Mouse (Mus musculus) myocyte (in vitro differentiated cells): Measurements from ENCODE around the gene Ndel1.

Experiments used
- E2F4 ChIP-seq: IDR thresholded peaks from one replicate; pipeline ENCODE4 v1.6.1; 2011; ENCODE audit warnings: mild to moderate bottlenecking, control low read depth, moderate library complexity; ENCODE audit not compliant: insufficient read depth
- MAX ChIP-seq: IDR thresholded peaks from one replicate; pipeline ENCODE4 v1.6.1; 2011; ENCODE audit warnings: low read depth, mild to moderate bottlenecking, control low read depth

DNA sequence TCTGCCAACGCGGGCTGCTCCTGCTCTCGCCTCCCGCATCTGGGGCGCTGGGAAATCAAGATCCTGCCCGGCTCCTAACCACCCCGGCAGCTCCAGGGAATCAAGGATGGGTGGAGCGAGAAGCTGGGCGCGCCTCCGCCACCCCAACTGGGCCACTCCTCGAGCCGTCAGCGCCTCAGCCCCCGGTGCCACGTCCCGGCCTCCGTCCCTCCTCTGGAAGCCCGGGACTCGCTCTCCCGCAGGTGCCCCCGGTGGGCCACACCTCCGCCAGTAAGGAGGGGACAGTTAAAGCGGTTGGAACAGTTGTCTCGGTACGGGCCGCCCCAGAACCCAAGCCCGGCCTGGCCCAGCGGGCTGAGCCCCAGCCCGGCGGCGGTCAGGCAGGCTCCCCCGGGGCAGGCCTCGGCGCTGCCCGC is 19.2 kb downstream of the Ndel1 start:
- no peak for TF ChIP-seq E2F4
- no peak for TF ChIP-seq MAX
